ENCODE assay signal across 8 mouse cellular contexts in the genomic region with DNA sequence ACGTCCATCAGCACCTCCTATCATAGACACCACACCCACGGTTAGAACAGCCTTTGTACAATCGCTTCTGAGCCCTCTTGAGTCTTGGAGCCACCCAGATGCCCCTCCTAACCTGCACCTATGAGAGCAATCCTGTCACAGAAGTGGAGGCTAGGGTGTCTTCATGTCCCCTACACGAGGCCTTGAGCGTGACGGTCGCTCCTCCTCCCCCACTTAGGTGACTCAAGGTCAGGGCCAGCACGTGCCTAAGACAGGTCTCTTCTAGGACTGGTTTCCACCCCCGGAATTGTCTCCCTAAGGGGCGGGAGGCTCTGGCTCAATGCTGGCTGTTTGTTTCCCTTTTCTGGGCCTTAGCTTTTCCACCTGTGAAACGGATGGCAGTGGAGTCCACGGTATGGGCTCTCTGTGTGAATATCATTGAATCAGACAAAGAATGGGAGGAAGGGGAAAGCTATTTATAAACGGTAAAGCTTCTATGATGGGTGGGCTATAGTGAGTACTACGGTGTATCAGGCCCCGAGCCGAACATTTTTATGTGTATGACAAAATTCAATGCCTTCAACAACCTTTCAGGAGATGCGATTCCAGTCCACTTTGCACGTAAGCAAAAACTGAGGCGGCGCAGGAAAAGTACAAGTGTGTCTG. TPM values are rescaled to one million over a fixed set of nuclear protein-coding genes. Genes with fewer than 3 reads are reported as not detected.
DNase-seq lines count a peak whose midpoint lies in the region; ATAC-seq and TF ChIP-seq lines count a peak whose summit lies in the region.

Gene Dedd2 (minus strand): TSS at position 159 of the 645 bp plus-strand sequence.

- peak within 1 kb of the TSS; percentile 61 for H3K4me3 ChIP-seq in neural tube, embryonic 11.5 days (ENCODE audit: low read depth, low read length)
- H3K4me3 ChIP-seq in forebrain, embryonic 16.5 days (replicated peaks; ENCODE audit: low read length), result peak within 1 kb of the TSS; percentile 79
- peak within 1 kb of the TSS; percentile 76 for H3K4me3 ChIP-seq in limb, embryonic 13.5 days
- peak within 1 kb of the TSS; percentile 90 for H3K4me3 ChIP-seq in myocyte

- ATAC-seq in neural tube, embryonic 11.5 days (ENCODE audit: insufficient read depth, low FRiP score, low TSS enrichment), result no peak
- ATAC-seq in forebrain, embryonic 16.5 days, result no peak
- no peak for ATAC-seq in limb, embryonic 13.5 days (ENCODE audit: low FRiP score, low read depth)

- H3K27me3 ChIP-seq in neural tube, embryonic 11.5 days (ENCODE audit: control insufficient read depth, insufficient read depth, low read length), result no peaks in the 10 kb centered on the region
- H3K27me3 ChIP-seq in forebrain, embryonic 16.5 days (replicated peaks; ENCODE audit: control insufficient read depth, insufficient read depth, low read length), result no peaks in the 10 kb centered on the region
- H3K27me3 ChIP-seq in limb, embryonic 13.5 days, result no peaks in the 10 kb centered on the region
- H3K27me3 ChIP-seq in myocyte (ENCODE audit: control insufficient read depth, insufficient read depth, insufficient read length), result no peaks in the 10 kb centered on the region

- H3K27ac ChIP-seq in neural tube, embryonic 11.5 days (ENCODE audit: low read depth, low read length), result peak within 1 kb of the TSS; percentile 78
- peak within 1 kb of the TSS; percentile 86 for H3K27ac ChIP-seq in forebrain, embryonic 16.5 days (ENCODE audit: low read length)
- H3K27ac ChIP-seq in limb, embryonic 13.5 days, result peak within 1 kb of the TSS; percentile 92

- H3K9ac ChIP-seq in neural tube, embryonic 11.5 days (ENCODE audit: low read length), result peak within 1 kb of the TSS; percentile 78
- H3K9ac ChIP-seq in forebrain, embryonic 16.5 days (replicated peaks; ENCODE audit: low read depth, low read length), result peak within 1 kb of the TSS; percentile 72
- peak within 1 kb of the TSS; percentile 85 for H3K9ac ChIP-seq in limb, embryonic 13.5 days

- TF ChIP-seq POLR2A in myocyte (IDR thresholded peaks at IDR 0.05; ENCODE audit: insufficient read length, low read depth), result no peak

- peaks cover 20% of the 10 kb centered on the region for H3K4me1 ChIP-seq in neural tube, embryonic 11.5 days (ENCODE audit: control insufficient read depth, insufficient read depth, low read length)
- H3K4me1 ChIP-seq in forebrain, embryonic 16.5 days (replicated peaks; ENCODE audit: control insufficient read depth, insufficient read depth, low read length), result peaks cover 37% of the 10 kb centered on the region
- peaks cover 31% of the 10 kb centered on the region for H3K4me1 ChIP-seq in limb, embryonic 13.5 days

- peak within 1 kb of the TSS; percentile 98 for H3K4me2 ChIP-seq in neural tube, embryonic 11.5 days (ENCODE audit: low read depth)
- peak within 1 kb of the TSS; percentile 92 for H3K4me2 ChIP-seq in forebrain, embryonic 16.5 days (ENCODE audit: low read length)
- H3K4me2 ChIP-seq in limb, embryonic 13.5 days (replicated peaks), result peak within 1 kb of the TSS; percentile 94
- peak within 1 kb of the TSS; percentile 100 for H3K4me2 ChIP-seq in myocyte (ENCODE audit: low read depth)

- peak; percentile 19 for DNase-seq in neural tube, embryonic 11.5 days (ENCODE audit: low spot score)
- no peak for DNase-seq in neural tube, embryonic 10.5 days (ENCODE audit: extremely low spot score, low spot score)
- peak; percentile 68 for DNase-seq in adrenal gland, adult 2 months
- DNase-seq in induced T-regulatory cell, adult 2 months (ENCODE audit: low read depth), result peak; percentile 71
- no peak for DNase-seq in gastrocnemius, postnatal 25 days

- peaks cover 5% of the 10 kb centered on the region for H3K36me3 ChIP-seq in neural tube, embryonic 11.5 days (ENCODE audit: control insufficient read depth, insufficient read depth, low read length)
- H3K36me3 ChIP-seq in forebrain, embryonic 16.5 days (ENCODE audit: control insufficient read depth, insufficient read depth), result peaks cover 6% of the 10 kb centered on the region; the same call in 1 of the 2 replicates
- H3K36me3 ChIP-seq in limb, embryonic 13.5 days, result peaks cover 23% of the 10 kb centered on the region
- no peaks in the 10 kb centered on the region for H3K36me3 ChIP-seq in myocyte (ENCODE audit: control insufficient read depth, insufficient read depth)

- H3K9me3 ChIP-seq in neural tube, embryonic 11.5 days (ENCODE audit: control insufficient read depth, low read length), result no peaks in the 10 kb centered on the region
- H3K9me3 ChIP-seq in forebrain, embryonic 16.5 days (ENCODE audit: control insufficient read depth, low read length), result no peaks in the 10 kb centered on the region
- H3K9me3 ChIP-seq in limb, embryonic 13.5 days, result no peaks in the 10 kb centered on the region

- WGBS in neural tube, embryonic 11.5 days, result 11% methylated on average over 20 of the region's 20 CpGs
- 5% methylated on average over 20 of the region's 20 CpGs for WGBS in forebrain, embryonic 16.5 days
- 6% methylated on average over 20 of the region's 20 CpGs for WGBS in limb, embryonic 13.5 days

- H3K79me2 ChIP-seq in myocyte (ENCODE audit: control insufficient read depth, insufficient read depth), result peaks cover 19% of the 10 kb centered on the region

- peak within 1 kb of the TSS; percentile 34 for H3ac ChIP-seq in myocyte (ENCODE audit: control insufficient read depth, insufficient read length)

TF ChIP-seq in myocyte, 11 proteins besides CTCF, POLR2A, EP300 and RAD21:
- no peak for TF ChIP-seq CEBPB (IDR thresholded peaks at IDR 0.05; ENCODE audit: insufficient read depth, poor library complexity, severe bottlenecking)
- no peak for TF ChIP-seq TCF12 (IDR thresholded peaks at IDR 0.05; ENCODE audit: insufficient read depth, poor library complexity, severe bottlenecking)
- TF ChIP-seq POLR2AphosphoS2 (IDR thresholded peaks at IDR 0.05; ENCODE audit: insufficient read length, low read depth), result no peak
- no peak for TF ChIP-seq USF1 (IDR thresholded peaks at IDR 0.05; ENCODE audit: low read depth)
- no peak for TF ChIP-seq REST (IDR thresholded peaks at IDR 0.05; ENCODE audit: insufficient read depth, insufficient read length)
- no peak for TF ChIP-seq TCF3 (IDR thresholded peaks at IDR 0.05; ENCODE audit: insufficient read length, low read depth)
- no peak for TF ChIP-seq MYOD1 (IDR thresholded peaks at IDR 0.05; ENCODE audit: control insufficient read depth in 1 of 3, insufficient read length in 2 of 3, low read depth in 2 of 3)
- no peak for TF ChIP-seq MAX (IDR thresholded peaks at IDR 0.05; ENCODE audit: low read depth)
- no peak for TF ChIP-seq SRF (IDR thresholded peaks at IDR 0.05; ENCODE audit: control insufficient read depth, insufficient read length, low read depth)

RNA-seq across cellular contexts. Expression of gene Dedd2, which starts in this region (rescaled TPM):
- 11.0 and 11.6 TPM in 2 replicates for polyA plus RNA-seq in neural tube, embryonic 11.5 days (2014; fragmentation: Nextera tagmentation; extraction: Ambion mirVana)
- 10 to 100 TPM; 15.6 to 17.9 TPM for total RNA-seq in adrenal gland, adult 2 months (2021)
- 36.3 and 39.5 TPM in 2 replicates for polyA plus RNA-seq in adrenal gland, adult 2 months (2012; rRNA removed)
- 14.7 and 15.0 TPM in 2 replicates for polyA plus RNA-seq in forebrain, embryonic 16.5 days (2015; fragmentation: Nextera tagmentation; extraction: Ambion mirVana)
- 10.2 and 10.5 TPM in 2 replicates for polyA plus RNA-seq in limb, embryonic 13.5 days (2015; fragmentation: Nextera tagmentation; extraction: Ambion mirVana)
- polyA plus RNA-seq in myocyte (2012; fragmentation: generic; extraction: Trizol), result 8.8 TPM
- total RNA-seq in gastrocnemius, postnatal 25 days (2021), result 1 to 10 TPM; 7.2 to 7.9 TPM

Comparison
In these comparisons a context has a peak if more than half of its experiments do, and no peak if none do; other contexts are left out.
1. DNase-seq: peak in neural tube, embryonic 11.5 days (single experiment), adrenal gland, adult 2 months (single experiment) and induced T-regulatory cell, adult 2 months (single experiment); none in neural tube, embryonic 10.5 days (single experiment) and gastrocnemius, postnatal 25 days (single experiment).
2. Peak in every context shown above with its lines, with median percentiles within 50 percentile points of each other: H3K27ac ChIP-seq, H3K4me2 ChIP-seq, H3K4me3 ChIP-seq and H3K9ac ChIP-seq.